Mouse (Mus musculus): ENCODE measurements around the gene Gapt. TPM values are rescaled to one million over a fixed set of nuclear protein-coding genes. Genes with fewer than 3 reads are reported as not detected.
A peak's percentile ranks its signal among the peaks of the same experiment; 100 is the strongest.
"Not testable (repeated sequence)": the region's sequence is repeated elsewhere in the genome, so short reads cannot be mapped to it uniquely, and the experiment has no call there.

Gapt gene
- polyA plus RNA-seq, 1 experiment from 2014 or later, result 0.36 TPM

DNA sequence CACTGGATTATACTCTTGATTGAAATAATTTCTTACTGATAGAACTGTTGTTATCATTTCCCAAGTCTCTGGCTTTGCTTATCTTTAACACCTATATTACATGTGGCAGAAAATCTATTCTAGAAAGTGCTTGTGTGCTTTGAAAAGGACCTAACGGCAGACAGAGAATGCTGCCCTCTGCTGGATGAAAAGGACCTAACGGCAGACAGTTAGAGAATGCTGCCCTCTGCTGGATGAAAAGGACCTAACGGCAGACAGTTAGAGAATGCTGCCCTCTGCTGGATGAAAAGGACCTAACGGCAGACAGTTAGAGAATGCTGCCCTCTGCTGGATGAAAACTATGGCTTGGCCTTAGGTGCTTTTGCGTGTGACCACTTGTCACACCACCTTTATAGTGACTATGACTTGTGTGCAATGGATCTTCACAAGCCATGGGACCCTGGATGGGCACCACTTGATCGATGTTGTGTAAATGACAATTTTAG, 11.6 kb upstream of the Gapt start:
- DNase-seq (ENCODE audit: low spot score), result peak; percentile 64
- not testable (repeated sequence) for H3K4me1 ChIP-seq (ENCODE audit: control insufficient read depth, insufficient read depth, low read length)
- WGBS, result 59% methylated on average over 6 of the region's 6 CpGs

DNA sequence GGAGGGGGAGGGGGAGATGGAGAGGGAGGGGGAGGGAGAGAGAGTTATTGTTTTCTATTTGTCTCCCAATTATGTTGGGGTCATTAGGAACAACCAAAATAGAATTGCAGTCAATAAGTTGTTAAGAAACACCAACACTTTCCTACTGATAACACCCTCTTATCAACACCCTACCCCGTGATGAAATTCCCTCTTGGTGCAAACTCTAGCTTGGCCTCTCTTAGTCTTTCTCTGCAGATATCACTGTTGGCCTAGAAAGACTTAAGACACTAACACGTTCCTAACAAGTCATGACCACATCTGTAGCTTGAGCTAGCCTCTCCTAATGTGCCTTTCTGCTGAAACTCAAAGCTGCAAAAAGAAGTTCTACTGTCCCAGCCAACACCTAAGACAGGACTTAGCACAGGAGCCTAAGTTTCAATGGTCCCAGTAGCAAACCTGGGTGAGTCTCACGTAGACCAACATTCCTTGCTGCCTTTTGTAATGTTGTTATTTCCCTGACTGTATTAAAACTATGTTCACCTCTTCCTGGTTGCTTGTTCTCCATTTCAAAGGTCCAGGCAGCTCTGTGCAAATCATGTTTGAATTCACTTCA, 11.1 kb upstream of the Gapt start:
- WGBS, result 86% methylated on average over 3 of the region's 3 CpGs
- no peaks in the 10 kb centered on the region for H3K36me3 ChIP-seq (ENCODE audit: control insufficient read depth, insufficient read depth, low read length)
- H3K27ac ChIP-seq (replicated peaks; ENCODE audit: low read depth, low read length), result no peak overlapping the region
- no peaks in the 10 kb centered on the region for H3K9me3 ChIP-seq (ENCODE audit: control insufficient read depth, low read length)
- DNase-seq (ENCODE audit: low spot score), result no peak
- H3K9ac ChIP-seq (ENCODE audit: low read depth, low read length), result no peak overlapping the region
- no peaks in the 10 kb centered on the region for H3K4me1 ChIP-seq (ENCODE audit: control insufficient read depth, insufficient read depth, low read length)
- no peak for ATAC-seq (ENCODE audit: low read depth)
- no peak overlapping the region for H3K4me2 ChIP-seq (ENCODE audit: low read depth, low read length)
- H3K4me3 ChIP-seq (ENCODE audit: low read depth, low read length), result no peak overlapping the region
- no peaks in the 10 kb centered on the region for H3K27me3 ChIP-seq (replicated peaks; ENCODE audit: control insufficient read depth, insufficient read depth, low read length)

More for the DNA sequence above, 11.6 kb upstream of the Gapt start:
- H3K27ac ChIP-seq (replicated peaks; ENCODE audit: low read depth, low read length); H3K9ac ChIP-seq (ENCODE audit: low read depth, low read length); H3K27me3 ChIP-seq (replicated peaks; ENCODE audit: control insufficient read depth, insufficient read depth, low read length); H3K9me3 ChIP-seq (ENCODE audit: control insufficient read depth, low read length); H3K4me3 ChIP-seq (ENCODE audit: low read depth, low read length); H3K4me2 ChIP-seq (ENCODE audit: low read depth, low read length); H3K36me3 ChIP-seq (ENCODE audit: control insufficient read depth, insufficient read depth, low read length); ATAC-seq (ENCODE audit: low read depth): not testable (repeated sequence)

DNA sequence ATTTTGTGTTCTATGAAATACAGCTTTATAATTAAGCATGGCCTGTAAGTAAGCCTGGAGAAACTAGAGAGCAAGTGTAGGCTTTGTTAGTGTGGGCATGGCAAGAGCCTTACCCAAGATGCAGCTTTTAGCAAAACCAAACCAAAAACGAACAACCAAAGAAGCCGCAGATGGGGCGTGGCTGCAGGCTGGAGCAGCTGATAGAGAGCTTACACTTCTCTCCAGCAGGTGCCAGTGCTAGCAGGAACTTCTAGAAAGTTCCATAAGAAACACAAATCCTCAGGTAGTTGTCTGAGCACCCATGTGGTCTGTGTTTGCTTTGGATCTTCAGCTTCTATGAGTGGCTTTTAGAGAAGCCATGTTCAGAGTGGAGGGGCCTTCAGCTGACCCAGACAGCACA, 9.5 kb upstream of the Gapt start:
- no peaks in the 10 kb centered on the region for H3K27me3 ChIP-seq (replicated peaks; ENCODE audit: control insufficient read depth, insufficient read depth, low read length)
- no peak overlapping the region for H3K9ac ChIP-seq (ENCODE audit: low read depth, low read length)
- H3K4me2 ChIP-seq (ENCODE audit: low read depth, low read length), result no peak overlapping the region
- ATAC-seq (ENCODE audit: low read depth), result no peak
- H3K9me3 ChIP-seq (ENCODE audit: control insufficient read depth, low read length), result no peaks in the 10 kb centered on the region
- no peak overlapping the region for H3K27ac ChIP-seq (replicated peaks; ENCODE audit: low read depth, low read length)
- DNase-seq (ENCODE audit: low spot score), result no peak
- no peaks in the 10 kb centered on the region for H3K36me3 ChIP-seq (ENCODE audit: control insufficient read depth, insufficient read depth, low read length)
- no peak overlapping the region for H3K4me3 ChIP-seq (ENCODE audit: low read depth, low read length)
- WGBS, result 86% methylated on average over 3 of the region's 3 CpGs
- H3K4me1 ChIP-seq (ENCODE audit: control insufficient read depth, insufficient read depth, low read length), result no peaks in the 10 kb centered on the region

DNA sequence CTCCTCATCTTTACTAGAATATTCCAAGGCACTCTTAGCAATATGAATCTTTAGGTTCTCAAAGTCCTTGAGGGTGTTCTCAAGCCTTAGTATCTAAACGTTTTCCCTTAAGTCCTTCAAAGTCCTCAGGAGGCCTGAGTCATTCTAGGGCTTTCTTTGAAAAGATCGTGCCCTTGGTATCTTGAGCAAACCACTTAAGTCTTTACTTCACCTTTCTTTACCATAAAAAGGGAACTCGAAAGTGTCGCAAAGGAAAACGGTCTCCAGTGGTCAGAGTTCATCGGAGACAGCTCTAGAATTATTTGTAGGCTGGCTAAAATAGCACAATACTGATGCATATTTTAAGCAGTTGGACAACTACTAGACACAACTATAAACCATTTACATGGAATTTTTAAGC, 6.7 kb upstream of the Gapt start:
- Histone ChIP-seq H3K4me2 (ENCODE audit: low read depth, low read length) (no peak overlapping the region), H3K9ac (ENCODE audit: low read depth, low read length) (no peak overlapping the region), H3K36me3 (ENCODE audit: control insufficient read depth, insufficient read depth, low read length) (no peaks in the 10 kb centered on the region), H3K4me1 (ENCODE audit: control insufficient read depth, insufficient read depth, low read length) (no peaks in the 10 kb centered on the region), H3K27me3 (replicated peaks; ENCODE audit: control insufficient read depth, insufficient read depth, low read length) (no peaks in the 10 kb centered on the region), H3K9me3 (ENCODE audit: control insufficient read depth, low read length) (no peaks in the 10 kb centered on the region), H3K4me3 (ENCODE audit: low read depth, low read length) (no peak overlapping the region), H3K27ac (replicated peaks; ENCODE audit: low read depth, low read length) (no peak overlapping the region)
- no peak for DNase-seq (ENCODE audit: low spot score)
- WGBS, result 83% methylated on average over 6 of the region's 6 CpGs
- ATAC-seq (ENCODE audit: low read depth), result no peak

DNA sequence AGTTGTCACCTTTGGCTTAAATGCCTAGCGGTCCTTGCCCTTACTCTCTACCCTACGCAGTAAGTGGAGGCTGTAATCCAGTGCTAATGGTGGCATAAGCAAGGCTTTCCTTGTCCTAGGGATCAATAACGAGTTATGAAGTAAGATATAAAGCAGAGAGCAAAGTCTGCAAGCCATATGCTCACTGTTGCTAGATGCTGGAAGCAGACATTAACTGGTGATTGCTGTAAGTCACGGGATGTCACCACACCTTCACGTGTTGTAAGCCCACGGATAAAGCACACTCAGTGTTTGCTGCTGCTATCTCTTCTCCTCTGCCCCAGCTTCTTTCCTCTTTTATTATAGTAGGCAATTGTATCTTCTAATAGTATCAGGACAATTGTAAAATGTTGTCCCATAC, 5.9 kb downstream of the Gapt start:
- Histone ChIP-seq H3K27ac (replicated peaks; ENCODE audit: low read depth, low read length) (no peak overlapping the region), H3K9me3 (ENCODE audit: control insufficient read depth, low read length) (no peaks in the 10 kb centered on the region), H3K4me2 (ENCODE audit: low read depth, low read length) (no peak overlapping the region), H3K9ac (ENCODE audit: low read depth, low read length) (no peak overlapping the region), H3K4me3 (ENCODE audit: low read depth, low read length) (no peak overlapping the region), H3K36me3 (ENCODE audit: control insufficient read depth, insufficient read depth, low read length) (no peaks in the 10 kb centered on the region), H3K27me3 (replicated peaks; ENCODE audit: control insufficient read depth, insufficient read depth, low read length) (no peaks in the 10 kb centered on the region), H3K4me1 (ENCODE audit: control insufficient read depth, insufficient read depth, low read length) (no peaks in the 10 kb centered on the region)
- 82% methylated on average over 6 of the region's 6 CpGs for WGBS
- no peak for ATAC-seq (ENCODE audit: low read depth)
- no peak for DNase-seq (ENCODE audit: low spot score)

DNA sequence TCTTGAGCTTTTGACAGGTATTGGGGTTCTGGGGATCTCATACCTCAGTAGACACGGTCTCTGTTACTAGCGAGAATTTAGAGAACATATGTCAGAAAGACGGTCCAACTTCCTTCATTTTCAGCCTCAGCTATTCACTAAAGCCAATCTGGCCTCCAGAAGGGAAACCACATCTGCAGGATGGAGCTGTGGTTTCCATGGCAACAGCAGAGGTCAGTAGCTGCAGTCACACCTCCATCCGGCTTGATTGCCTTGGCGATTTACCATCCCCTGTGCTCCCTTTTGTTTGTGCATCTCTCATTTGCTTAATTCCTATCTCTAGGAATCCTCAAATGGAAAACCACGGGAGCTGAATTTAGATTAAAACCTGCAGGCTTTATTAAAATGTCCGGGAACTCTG, 10.3 kb downstream of the Gapt start:
- H3K4me3 ChIP-seq (ENCODE audit: low read depth, low read length), result no peak overlapping the region
- no peak for ATAC-seq (ENCODE audit: low read depth)
- 35% methylated on average over 7 of the region's 7 CpGs for WGBS
- H3K4me1 ChIP-seq (ENCODE audit: control insufficient read depth, insufficient read depth, low read length), result no peaks in the 10 kb centered on the region
- H3K9ac ChIP-seq (ENCODE audit: low read depth, low read length), result no peak overlapping the region
- no peak overlapping the region for H3K4me2 ChIP-seq (ENCODE audit: low read depth, low read length)
- no peaks in the 10 kb centered on the region for H3K9me3 ChIP-seq (ENCODE audit: control insufficient read depth, low read length)
- no peaks in the 10 kb centered on the region for H3K27me3 ChIP-seq (replicated peaks; ENCODE audit: control insufficient read depth, insufficient read depth, low read length)
- H3K27ac ChIP-seq (replicated peaks; ENCODE audit: low read depth, low read length), result no peak overlapping the region
- DNase-seq (ENCODE audit: low spot score), result peak; percentile 50
- H3K36me3 ChIP-seq (ENCODE audit: control insufficient read depth, insufficient read depth, low read length), result no peaks in the 10 kb centered on the region

DNA sequence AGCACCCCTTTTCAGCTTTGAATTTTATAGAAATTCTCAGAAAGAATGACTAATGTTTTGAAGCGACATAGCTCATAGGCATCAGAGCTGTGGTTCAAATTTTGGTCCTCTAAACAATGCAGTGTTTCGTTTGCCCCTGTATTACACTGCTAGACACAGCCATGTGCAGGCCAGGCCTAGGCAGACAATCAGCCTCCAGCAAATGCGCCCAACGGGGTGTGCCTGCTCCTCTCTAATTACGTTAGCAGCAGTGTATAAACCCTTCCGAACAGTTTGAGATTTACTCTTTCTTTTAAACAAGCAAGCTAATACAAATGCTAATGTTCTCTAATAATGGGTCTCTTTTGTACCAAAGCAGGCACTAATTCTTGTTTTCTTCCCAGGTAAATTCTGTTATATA, 14.4 kb downstream of the Gapt start:
- Histone ChIP-seq H3K4me2 (ENCODE audit: low read depth, low read length) (no peak overlapping the region), H3K27me3 (replicated peaks; ENCODE audit: control insufficient read depth, insufficient read depth, low read length) (no peaks in the 10 kb centered on the region), H3K4me3 (ENCODE audit: low read depth, low read length) (no peak overlapping the region), H3K9ac (ENCODE audit: low read depth, low read length) (no peak overlapping the region), H3K27ac (replicated peaks; ENCODE audit: low read depth, low read length) (no peak overlapping the region), H3K4me1 (ENCODE audit: control insufficient read depth, insufficient read depth, low read length) (no peaks in the 10 kb centered on the region), H3K36me3 (ENCODE audit: control insufficient read depth, insufficient read depth, low read length) (no peaks in the 10 kb centered on the region), H3K9me3 (ENCODE audit: control insufficient read depth, low read length) (no peaks in the 10 kb centered on the region)
- WGBS, result 64% methylated on average over 6 of the region's 6 CpGs
- ATAC-seq (ENCODE audit: low read depth) (no peak), DNase-seq (ENCODE audit: low spot score) (no peak)

DNA sequence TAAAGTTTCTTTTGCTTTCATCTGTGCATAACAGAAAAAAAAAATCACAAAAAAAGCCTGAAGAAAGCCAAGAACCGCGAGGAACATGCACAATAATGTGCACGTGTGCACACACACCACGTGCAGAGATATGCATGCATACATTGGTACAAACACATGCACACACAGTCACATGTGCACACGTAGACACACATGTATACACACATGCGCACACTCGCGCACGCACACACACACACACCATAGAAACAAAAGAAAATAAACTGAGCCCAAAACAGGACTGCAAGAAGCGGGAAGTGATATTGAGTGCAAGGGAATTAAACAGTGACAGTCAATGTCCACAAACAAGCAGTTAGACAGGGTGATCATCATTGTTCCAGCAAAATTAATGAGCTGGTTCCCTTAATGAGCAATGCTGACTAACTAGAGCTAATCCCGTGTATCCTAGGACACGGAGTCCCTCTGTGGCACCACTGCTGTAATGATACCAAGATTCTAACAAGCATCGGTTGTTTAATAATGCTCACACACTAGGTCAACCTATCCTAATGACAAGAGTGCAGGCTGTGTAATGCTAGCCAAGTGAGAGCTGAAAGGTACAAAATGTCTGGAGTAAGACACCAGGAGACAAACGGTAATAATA, 23.9 kb downstream of the Gapt start:
- no peaks in the 10 kb centered on the region for H3K36me3 ChIP-seq (ENCODE audit: control insufficient read depth, insufficient read depth, low read length)
- 88% methylated on average over 14 of the region's 14 CpGs for WGBS
- no peak overlapping the region for H3K9ac ChIP-seq (ENCODE audit: low read depth, low read length)
- H3K9me3 ChIP-seq (ENCODE audit: control insufficient read depth, low read length), result no peaks in the 10 kb centered on the region
- no peak overlapping the region for H3K27ac ChIP-seq (replicated peaks; ENCODE audit: low read depth, low read length)
- H3K4me2 ChIP-seq (ENCODE audit: low read depth, low read length), result no peak overlapping the region
- H3K4me3 ChIP-seq (ENCODE audit: low read depth, low read length), result no peak overlapping the region
- H3K27me3 ChIP-seq (replicated peaks; ENCODE audit: control insufficient read depth, insufficient read depth, low read length), result no peaks in the 10 kb centered on the region
- ATAC-seq (ENCODE audit: low read depth) (0 out of 2 replicates have a peak, but pooled peaks have one; percentile 33), DNase-seq (ENCODE audit: low spot score) (no peak)
- H3K4me1 ChIP-seq (ENCODE audit: control insufficient read depth, insufficient read depth, low read length), result no peaks in the 10 kb centered on the region

DNA sequence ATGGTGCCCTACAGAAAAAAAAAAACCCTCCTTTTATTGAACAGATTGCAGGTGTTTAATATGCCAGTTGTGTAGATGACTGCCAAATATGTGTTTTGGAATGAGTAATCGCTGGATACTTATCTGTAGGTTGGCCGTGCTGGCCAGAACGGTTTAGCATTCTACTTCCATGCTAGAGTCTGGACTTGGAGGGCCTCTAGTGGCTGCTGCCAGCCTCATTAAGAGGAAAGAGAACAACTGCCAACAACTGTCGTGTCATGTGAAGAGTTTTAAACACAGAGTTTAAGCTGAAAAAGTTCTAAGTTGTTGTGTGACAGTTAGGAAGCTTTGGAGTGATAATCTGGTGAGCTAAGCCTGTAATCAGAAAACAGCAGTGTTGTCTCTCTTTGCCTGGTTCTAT, 38.3 kb downstream of the Gapt start:
- Histone ChIP-seq H3K36me3 (ENCODE audit: control insufficient read depth, insufficient read depth, low read length) (no peaks in the 10 kb centered on the region), H3K9me3 (ENCODE audit: control insufficient read depth, low read length) (no peaks in the 10 kb centered on the region), H3K4me2 (ENCODE audit: low read depth, low read length) (no peak overlapping the region), H3K4me1 (ENCODE audit: control insufficient read depth, insufficient read depth, low read length) (no peaks in the 10 kb centered on the region), H3K27me3 (replicated peaks; ENCODE audit: control insufficient read depth, insufficient read depth, low read length) (no peaks in the 10 kb centered on the region), H3K27ac (replicated peaks; ENCODE audit: low read depth, low read length) (no peak overlapping the region), H3K9ac (ENCODE audit: low read depth, low read length) (no peak overlapping the region), H3K4me3 (ENCODE audit: low read depth, low read length) (no peak overlapping the region)
- peak; percentile 19 for DNase-seq (ENCODE audit: low spot score)
- 65% methylated on average over 4 of the region's 4 CpGs for WGBS
- no peak for ATAC-seq (ENCODE audit: low read depth)

Measured in embryonic facial prominence, embryonic 14.5 days (tissue).